Mouse (Mus musculus): ENCODE results near the gene Trp53i13.

Gene Trp53i13

DNA sequence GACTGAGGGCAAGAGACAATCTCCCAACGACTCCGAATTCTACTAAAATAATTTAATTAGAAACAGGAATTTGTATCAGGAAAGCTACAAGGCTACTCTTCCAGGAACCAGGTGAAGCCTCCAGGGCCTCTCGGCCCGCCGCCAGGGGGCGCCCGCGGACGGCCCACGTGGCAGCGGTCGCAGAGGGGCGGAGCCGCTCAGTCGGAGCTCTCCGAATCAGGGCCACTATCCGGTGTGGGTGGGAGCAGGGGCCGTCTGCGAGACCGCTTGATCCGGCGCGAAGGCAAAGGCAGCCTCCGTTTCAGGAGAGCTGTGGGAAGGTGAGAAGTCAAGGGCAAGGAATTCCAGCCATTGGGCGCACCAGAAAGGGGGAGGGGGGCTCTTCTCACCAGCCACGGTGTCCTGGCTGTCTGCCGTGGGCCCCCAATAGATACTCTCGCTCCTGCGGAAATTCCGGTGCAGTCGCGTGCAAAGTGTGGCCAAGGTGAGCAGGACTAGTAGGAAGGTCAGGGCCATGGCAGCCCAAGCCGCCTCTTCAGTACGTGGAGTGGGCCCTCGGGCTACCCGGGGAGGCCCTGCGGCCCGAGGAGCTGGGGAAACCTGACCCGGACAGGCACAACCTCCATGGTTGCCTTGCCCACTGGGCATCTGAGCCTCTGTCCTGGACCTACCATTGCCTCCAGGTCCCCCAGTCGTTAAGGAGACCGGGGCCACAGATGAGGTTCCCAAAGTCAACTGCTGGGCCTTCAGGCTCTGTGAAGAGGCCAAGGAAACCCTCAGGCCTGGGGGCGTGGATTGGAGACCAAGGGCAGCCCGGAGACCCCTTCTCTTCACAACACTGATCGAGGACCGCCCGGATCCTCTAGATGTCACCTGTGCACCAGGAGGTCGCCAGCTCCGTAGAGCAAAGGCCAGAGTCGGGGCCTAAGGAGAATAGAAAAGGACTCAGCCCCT is 7.4 kb downstream of the Trp53i13 start:
- peak in 1 of 2 experiments; percentile 83 for DNase-seq (ENCODE audit: low spot score in 2 of 2)

DNA sequence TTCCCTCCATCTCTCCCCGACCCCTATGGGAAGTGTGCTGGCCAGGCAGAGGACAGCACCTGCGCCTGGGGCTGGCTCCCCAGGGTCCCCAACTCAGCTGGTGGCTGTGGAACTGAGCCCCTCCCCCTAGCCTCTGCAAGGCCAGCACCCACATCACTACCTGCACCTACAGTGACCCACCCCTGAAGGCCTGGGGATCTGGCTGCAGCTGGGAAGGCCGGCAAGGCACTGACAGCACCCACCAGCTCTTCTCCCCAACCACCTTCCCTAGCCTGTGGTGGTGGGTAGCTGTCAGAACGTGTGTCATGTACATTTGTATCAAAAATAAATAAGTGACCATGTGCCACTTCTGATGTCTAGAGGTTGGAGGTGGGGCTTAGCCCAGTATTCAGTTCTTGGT is 8.4 kb downstream of the Trp53i13 start:
- DNase-seq (ENCODE audit: low spot score in 2 of 2), result no peak

DNA sequence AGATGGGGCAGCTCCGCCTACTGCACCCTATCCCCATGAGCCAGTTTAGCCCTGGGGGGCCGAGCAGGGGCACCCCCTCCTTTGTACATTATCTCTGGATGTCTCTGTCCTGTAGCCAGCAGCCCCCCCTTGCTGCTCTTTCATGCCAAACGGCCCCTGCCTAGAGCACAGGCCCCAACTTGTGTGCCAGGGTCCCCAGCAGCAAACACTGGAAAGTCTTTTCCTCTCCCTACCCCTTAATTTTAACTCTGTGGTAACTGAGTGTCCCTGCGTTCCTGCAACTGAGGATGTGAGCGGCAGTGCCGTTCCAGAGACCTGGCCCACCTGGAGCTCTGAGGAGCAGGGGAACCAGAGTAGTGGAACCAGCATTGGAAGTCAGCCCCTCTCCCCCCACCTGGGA is 8.8 kb downstream of the Trp53i13 start:
- DNase-seq (ENCODE audit: low spot score in 2 of 2), result no peak

DNA sequence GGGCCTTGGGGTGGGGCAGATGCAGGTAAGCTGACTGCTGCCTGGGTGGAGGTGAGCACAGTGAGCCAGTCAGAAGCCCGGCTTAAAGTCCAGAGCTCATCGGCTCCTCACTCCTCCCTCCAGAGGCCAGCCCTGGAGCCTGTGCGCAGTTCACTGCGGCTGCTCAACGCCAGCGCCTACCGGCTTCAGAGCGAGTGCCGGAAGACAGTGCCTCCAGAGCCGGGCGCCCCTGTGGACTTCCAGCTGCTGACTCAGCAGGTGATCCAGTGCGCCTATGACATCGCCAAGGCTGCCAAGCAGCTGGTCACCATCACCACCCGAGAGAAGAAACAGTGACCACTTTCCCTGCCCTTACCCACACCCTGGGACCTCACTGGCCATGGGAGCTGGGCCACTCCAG is 9.5 kb downstream of the Trp53i13 start:
- DNase-seq (ENCODE audit: low spot score in 2 of 2), result no peak

DNA sequence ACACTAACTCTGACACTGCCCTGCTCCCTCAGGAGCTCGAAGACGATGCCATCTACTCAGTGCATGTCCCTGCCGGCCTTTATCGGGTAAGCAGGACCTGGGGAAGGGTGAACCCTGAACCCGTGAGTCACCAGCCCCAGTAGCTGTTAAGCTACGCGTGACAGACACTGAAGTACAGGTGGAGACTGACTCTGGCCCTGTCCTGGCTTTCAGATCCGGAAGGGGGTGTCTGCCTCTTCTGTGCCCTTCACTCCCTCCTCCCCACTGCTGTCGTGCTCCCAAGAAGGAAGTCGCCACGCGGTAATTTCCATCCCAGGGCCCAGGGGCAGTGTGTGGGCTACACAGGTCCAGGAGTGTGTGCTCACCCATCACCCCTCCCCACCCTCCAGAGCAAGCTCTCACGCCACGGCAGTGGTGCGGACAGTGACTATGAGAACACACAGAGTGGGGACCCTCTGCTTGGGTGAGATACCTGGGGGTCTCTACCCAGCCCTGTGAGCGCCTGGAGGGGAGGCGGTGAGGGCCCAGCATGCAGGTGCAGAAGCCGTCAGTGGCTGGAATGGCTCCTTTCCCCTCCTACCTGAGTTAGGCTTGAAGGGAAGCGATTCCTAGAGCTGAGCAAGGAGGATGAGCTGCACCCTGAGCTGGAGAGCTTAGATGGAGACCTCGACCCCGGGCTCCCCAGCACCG is 10.3 kb downstream of the Trp53i13 start:
- DNase-seq (ENCODE audit: low spot score in 2 of 2), result no peak

DNA sequence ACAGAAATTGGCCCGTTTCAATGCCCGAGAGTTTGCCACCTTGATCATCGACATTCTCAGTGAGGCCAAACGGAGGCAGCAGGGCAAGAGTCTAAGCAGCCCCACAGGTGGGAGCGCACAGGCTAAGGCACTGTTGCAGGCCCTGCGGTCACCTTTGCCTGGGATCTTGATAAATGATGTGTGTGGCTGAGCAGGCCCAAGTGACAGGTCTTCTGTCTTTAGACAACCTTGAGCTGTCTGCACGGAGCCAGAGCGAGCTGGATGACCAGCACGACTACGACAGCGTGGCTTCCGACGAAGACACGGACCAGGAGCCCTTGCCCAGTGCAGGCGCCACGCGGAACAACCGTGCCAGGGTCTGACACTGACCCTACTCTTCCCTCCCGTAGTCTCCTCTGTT is 11.4 kb downstream of the Trp53i13 start:
- no peak for DNase-seq (ENCODE audit: low spot score in 2 of 2)

- DNase-seq (ENCODE audit: low spot score in 2 of 2), result no peak
Measured at GRCm38 (mm10) chr11:77503511-77503910, 12.3 kb downstream of the Trp53i13 start.

DNA sequence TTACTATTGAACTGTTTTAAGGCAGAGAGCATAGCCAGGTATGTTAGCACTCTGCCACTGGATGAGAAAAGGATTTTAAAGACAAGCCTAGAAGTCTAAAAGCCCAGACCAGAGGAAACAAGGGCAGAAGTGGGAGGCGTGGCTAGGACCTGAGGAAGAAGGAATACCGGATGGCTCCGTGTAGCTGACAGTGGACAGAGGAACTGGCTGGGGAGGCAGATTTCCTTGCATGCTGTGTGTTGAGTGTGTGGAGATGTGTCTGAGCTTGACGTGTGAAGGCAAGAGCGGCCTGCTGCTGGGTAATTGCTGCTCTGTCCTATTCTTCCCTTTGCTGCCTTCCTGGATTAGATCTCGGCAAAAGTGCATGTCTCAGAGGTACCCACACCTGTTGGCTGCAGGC is 13.3 kb downstream of the Trp53i13 start:
- no peak for DNase-seq (ENCODE audit: low spot score in 2 of 2)

GRCm38 (mm10) chr11:77501971-77502370 is 13.8 kb downstream of the Trp53i13 start:
- DNase-seq (ENCODE audit: low spot score in 2 of 2), result no peak

GRCm38 (mm10) chr11:77501392-77501791 is 14.4 kb downstream of the Trp53i13 start:
- DNase-seq (ENCODE audit: low spot score in 2 of 2), result peak in 1 of 2 experiments; percentile 82

DNA sequence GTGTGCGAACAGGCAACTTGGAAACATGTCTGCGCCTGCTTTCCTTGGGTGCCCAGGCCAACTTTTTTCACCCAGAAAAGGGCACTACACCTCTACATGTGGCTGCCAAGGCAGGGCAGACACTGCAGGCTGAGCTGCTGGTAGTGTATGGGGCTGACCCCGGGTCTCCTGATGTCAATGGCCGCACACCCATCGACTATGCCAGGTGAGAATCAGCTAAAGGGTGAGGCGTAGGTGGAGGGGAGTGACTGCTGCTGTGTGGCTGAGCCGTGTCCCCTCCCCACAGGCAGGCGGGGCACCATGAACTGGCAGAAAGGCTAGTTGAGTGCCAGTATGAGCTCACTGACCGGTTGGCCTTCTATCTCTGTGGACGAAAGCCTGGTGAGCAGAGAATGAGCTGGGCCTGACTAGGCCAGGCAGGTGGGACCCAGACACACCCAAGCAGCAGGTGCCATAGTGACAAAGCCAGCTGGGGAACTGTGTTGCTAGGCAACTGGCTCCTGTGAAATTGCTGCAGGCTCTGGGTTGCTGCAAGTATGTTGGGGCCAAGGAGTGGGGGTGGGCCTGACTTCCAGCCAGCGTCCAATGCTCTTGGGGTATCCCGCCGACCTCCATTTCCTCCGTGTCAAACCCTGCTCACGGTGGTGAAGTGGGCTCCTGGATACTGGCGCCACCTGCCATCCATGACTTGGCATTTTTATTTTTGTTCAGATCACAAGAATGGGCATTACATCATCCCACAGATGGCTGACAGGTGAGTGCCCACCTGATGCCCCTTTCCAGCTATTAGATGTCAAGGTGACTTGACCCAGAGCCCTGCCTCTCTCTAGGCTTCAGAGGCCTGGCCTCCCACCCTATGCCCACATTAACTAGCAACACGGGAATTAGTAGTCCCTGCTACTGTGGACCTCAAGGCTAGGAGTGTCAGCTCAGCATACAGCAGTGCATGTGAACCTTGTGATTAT is 15.1 kb downstream of the Trp53i13 start:
- DNase-seq (ENCODE audit: low spot score in 2 of 2), result no peak

- DNase-seq (ENCODE audit: low spot score in 2 of 2), result no peak
Measured at GRCm38 (mm10) chr11:77499354-77499753, 16.4 kb downstream of the Trp53i13 start.

- DNase-seq (ENCODE audit: low spot score in 2 of 2), result no peak
Measured at GRCm38 (mm10) chr11:77498261-77499139, 17.3 kb downstream of the Trp53i13 start.

GRCm38 (mm10) chr11:77497851-77498250 is 17.9 kb downstream of the Trp53i13 start:
- DNase-seq (ENCODE audit: low spot score in 2 of 2), result no peak

DNA sequence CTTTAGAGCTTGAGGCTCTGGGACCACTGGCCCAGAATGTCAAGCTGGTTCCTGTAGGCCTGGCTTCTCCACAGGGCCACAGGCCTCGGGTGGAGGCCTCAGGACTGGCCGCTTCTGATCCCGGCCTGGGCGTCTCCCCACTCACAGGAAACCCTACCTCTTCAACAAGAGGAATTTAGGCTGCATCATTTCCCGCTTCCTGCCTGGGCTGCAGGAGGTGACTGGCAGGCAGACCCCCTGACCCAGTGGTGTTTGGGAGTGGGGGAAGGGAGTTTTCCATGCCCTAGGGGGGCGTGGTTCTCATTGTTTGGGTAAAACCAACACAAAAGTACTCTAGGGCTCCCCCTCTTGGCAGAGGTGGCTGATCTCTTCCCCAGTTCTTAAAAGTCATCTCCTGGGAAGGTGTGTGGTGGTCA is 18.4 kb downstream of the Trp53i13 start:
- no peak for DNase-seq (ENCODE audit: low spot score in 2 of 2)

GRCm38 (mm10) chr11:77495507-77495906 is 20.3 kb downstream of the Trp53i13 start:
- no peak for DNase-seq (ENCODE audit: low spot score in 2 of 2)

- no peak for DNase-seq (ENCODE audit: low spot score in 2 of 2)
Measured at GRCm38 (mm10) chr11:77494782-77495181, 21.0 kb downstream of the Trp53i13 start.

GRCm38 (mm10) chr11:77494344-77494676 is 21.5 kb downstream of the Trp53i13 start:
- DNase-seq (ENCODE audit: low spot score in 2 of 2), result no peak

DNA sequence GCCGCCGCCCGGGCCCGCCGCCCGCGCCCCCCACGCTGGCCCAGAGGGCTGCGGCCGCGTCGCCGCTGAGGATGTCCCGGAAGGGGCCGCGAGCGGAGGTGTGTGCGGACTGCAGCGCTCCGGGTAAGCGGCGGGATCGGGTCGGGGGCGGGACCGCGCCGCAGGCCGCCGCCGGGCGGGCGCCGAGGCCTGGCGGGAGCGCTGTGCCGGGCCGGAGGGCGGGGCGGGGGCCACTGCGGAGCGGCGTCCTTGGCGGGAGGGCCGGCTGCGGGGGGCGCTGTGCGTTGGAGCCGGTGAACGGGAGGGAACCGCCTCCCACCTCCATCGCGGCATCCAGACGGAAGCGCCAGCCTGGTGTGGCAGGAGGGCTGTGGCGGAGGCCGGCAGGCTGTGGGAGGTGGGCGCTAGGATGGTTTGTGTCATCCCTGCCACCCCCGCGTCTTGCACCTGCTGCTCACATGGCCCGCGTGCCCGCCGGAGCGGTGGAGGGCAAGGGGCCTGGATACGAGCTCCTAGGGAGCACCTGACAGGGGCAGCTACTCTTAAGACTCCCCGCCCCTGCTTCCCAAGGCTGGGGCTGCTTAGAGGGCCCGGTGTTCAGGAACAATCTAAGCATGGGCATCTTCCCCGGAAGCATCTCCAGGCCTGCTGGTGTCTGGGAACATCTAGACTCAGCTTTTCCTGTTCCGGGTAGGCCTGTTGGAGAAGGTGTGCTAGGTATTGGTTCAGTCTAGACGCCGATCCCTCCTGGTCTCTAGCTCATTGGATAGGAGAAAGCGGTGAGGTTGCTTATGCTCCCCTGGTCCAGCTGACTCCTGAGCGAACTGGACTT is 22.1 kb downstream of the Trp53i13 start, which contains the start of gene Git1:
Gene Git1, plus strand, starts transcription at position 51 of the 832 bp plus-strand sequence.
- no peak for DNase-seq (ENCODE audit: low spot score in 2 of 2)

GRCm38 (mm10) chr11:77492911-77493332 is 22.9 kb downstream of the Trp53i13 start:
- peak; percentile 83 to 89 for DNase-seq (ENCODE audit: low spot score in 2 of 2)
